Mouse (Mus musculus): ENCODE data around the gene Vmn1r72.
"Not testable (repeated sequence)": the region's sequence is repeated elsewhere in the genome, so short reads cannot be mapped to it uniquely, and the experiment has no call there.

Gene Vmn1r72

DNA sequence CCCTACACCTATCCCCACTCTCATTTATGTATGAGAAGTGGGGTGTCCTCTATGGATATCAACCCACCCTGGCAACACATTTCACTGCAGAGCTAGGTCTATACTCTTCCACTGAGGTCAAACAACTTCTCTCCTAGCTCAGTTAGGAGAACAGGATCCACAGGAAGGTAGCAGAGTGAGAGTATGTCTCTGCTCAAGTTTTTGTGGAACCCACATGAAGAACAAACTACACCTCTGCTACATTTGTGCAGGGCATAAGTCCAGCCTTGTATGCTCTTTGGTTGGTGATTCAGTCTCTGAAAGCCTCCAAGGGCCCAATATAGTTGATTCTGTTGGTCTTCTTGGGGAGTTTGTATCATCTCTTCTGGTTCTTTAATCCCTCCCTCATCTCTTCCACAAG is at the start of gene Vmn1r72:
Vmn1r72 (minus strand) TSS at position 101 of the 400 bp plus-strand sequence.
- DNase-seq = not testable (repeated sequence)

DNA sequence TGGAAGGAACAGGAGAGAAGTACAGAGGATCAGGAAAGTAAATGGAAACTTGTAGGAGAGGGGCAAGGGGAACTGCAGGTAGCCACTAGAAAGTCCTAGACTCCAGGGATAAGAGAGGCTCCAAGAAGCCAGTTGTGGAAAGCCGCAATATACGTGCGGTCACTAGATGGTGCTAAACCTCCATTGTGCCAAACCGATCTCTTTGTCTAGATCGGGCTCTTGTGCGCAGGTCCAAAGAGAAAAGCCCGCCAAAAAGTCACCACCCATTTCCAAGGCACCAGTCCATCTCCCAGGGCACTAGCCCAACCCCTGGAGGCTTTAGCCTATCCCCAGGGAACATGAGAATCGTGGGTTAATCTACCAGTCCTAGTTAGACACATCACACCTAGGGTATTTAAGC is 62.9 kb downstream of the Vmn1r72 start:
- peak; percentile 1 to 41 for DNase-seq

Data from kidney, adult 8-10 months (tissue).